ENCODE assay signal across 22 mouse cellular contexts in genomic region chr12:76943046-76943445, GRCm38 (mm10). TPM values are rescaled to one million over a fixed set of nuclear protein-coding genes. Genes with fewer than 3 reads are reported as not detected.
DNase-seq lines count a peak whose midpoint lies in the region; ATAC-seq and TF ChIP-seq lines count a peak whose summit lies in the region.
"Had no signal": no experiment of that assay in that cellular context is flagged by ENCODE, and none has a peak within 500 bp of the region (broad histone marks: within the 10 kb centered on the region; RNA-seq: fewer than 3 reads in every experiment).

No protein-coding gene starts in this region.

- H3K27me3 ChIP-seq in MEL (ENCODE audit: control insufficient read depth in 1 of 2, insufficient read depth in 2 of 2, low read length in 2 of 2): no peaks in the 10 kb centered on the region
- H3K27me3 ChIP-seq in intestine, postnatal 0 days (replicated peaks; ENCODE audit: control insufficient read depth, insufficient read depth, low read length): no peaks in the 10 kb centered on the region
- no peaks in the 10 kb centered on the region for H3K27me3 ChIP-seq in splenic B cell, adult 2 months (ENCODE audit: control insufficient read depth, insufficient read depth, low read length, poor library complexity, severe bottlenecking)
- H3K27me3 ChIP-seq: embryonic facial prominence, embryonic 12.5 days; forebrain, embryonic 12.5 days; midbrain, embryonic 13.5 days had no signal

- H3K4me1 ChIP-seq in MEL (ENCODE audit: control insufficient read depth in 1 of 2, insufficient read depth in 2 of 2, low read length in 2 of 2): peaks cover 13 to 33% of the 10 kb centered on the region in 2 experiments
- H3K4me1 ChIP-seq in intestine, postnatal 0 days (replicated peaks; ENCODE audit: control insufficient read depth, insufficient read depth, low read length): peaks cover 3% of the 10 kb centered on the region
- H3K4me1 ChIP-seq: embryonic facial prominence, embryonic 12.5 days; forebrain, embryonic 12.5 days; hindbrain, embryonic 10.5 days; midbrain, embryonic 13.5 days had no signal

- no peaks in the 10 kb centered on the region for H3K9me3 ChIP-seq in MEL (replicated peaks; ENCODE audit: insufficient read depth, low read length)
- H3K9me3 ChIP-seq in intestine, postnatal 0 days (ENCODE audit: control insufficient read depth): no peaks in the 10 kb centered on the region
- H3K9me3 ChIP-seq: embryonic facial prominence, embryonic 12.5 days; forebrain, embryonic 12.5 days; hindbrain, embryonic 10.5 days; midbrain, embryonic 13.5 days had no signal

- no peak overlapping the region for H3K4me2 ChIP-seq in intestine, postnatal 0 days (replicated peaks; ENCODE audit: low read depth)
- H3K4me2 ChIP-seq: embryonic facial prominence, embryonic 12.5 days; forebrain, embryonic 12.5 days; heart, embryonic 11.5 days; midbrain, embryonic 13.5 days had no signal

- no peak for ATAC-seq in intestine, postnatal 0 days
- ATAC-seq: hindbrain, embryonic 16.5 days; lung, postnatal 0 days; midbrain, embryonic 13.5 days had no signal

- DNase-seq in left cerebral cortex, adult 2 months (ENCODE audit: extremely low spot score in 1 of 2, low spot score in 2 of 2): no peak
- no peak for DNase-seq in left cerebral cortex, postnatal 25 days (ENCODE audit: low spot score in 2 of 2)
- peak; percentile 59 for DNase-seq in MEL (ENCODE audit: low read depth, low spot score)
- DNase-seq in splenic B cell, adult 2 months (ENCODE audit: low read depth, low spot score): peak; percentile 23
- DNase-seq in retina, postnatal 1 day: no peak
- DNase-seq in layer of hippocampus, postnatal 25 days (ENCODE audit: extremely low spot score in 1 of 2, low spot score in 1 of 2): no peak
- DNase-seq: adrenal gland, postnatal 25 days; cerebellum, adult 11 months; cerebellum, postnatal 14 days; kidney, adult 11 months; kidney, postnatal 4 days; thymus, postnatal 14 days had no signal

- TF ChIP-seq POLR2A in MEL (IDR thresholded peaks at IDR 0.05; ENCODE audit: control insufficient read depth in 1 of 2, insufficient read depth in 1 of 2, low read depth in 1 of 2, low read length in 2 of 2, poor library complexity in 1 of 2): no peak

- WGBS in intestine, postnatal 0 days: 67% methylated on average over 3 of the region's 3 CpGs

- no peak overlapping the region for H3K9ac ChIP-seq in MEL (ENCODE audit: control insufficient read depth, low read depth, low read length, poor library complexity, severe bottlenecking)
- H3K9ac ChIP-seq in intestine, postnatal 0 days (ENCODE audit: low read depth, low read length): no peak overlapping the region
- H3K9ac ChIP-seq: embryonic facial prominence, embryonic 12.5 days; forebrain, embryonic 12.5 days; liver, embryonic 14.5 days; midbrain, embryonic 13.5 days had no signal

- H3K79me2 ChIP-seq in MEL (ENCODE audit: control insufficient read depth, insufficient read depth, low read length, poor library complexity): peaks cover 11% of the 10 kb centered on the region

- intact Hi-C loops in left cerebral cortex, adult 2 months (cut with DNase I): no loop called here
- intact Hi-C loops in left cerebral cortex, postnatal 25 days (cut with DNase I): no loop called here

- TF ChIP-seq CTCF in left cerebral cortex, adult 2 months (IDR thresholded peaks at IDR 0.05): no peak
- no peak for TF ChIP-seq CTCF in MEL (IDR thresholded peaks at IDR 0.05 in 2 of 3, conservative IDR thresholded peaks at IDR 0.05 in 1 of 3; ENCODE audit: control insufficient read depth in 1 of 3, insufficient read depth in 1 of 3, low read depth in 2 of 3, low read length in 3 of 3, poor library complexity in 1 of 3, severe bottlenecking in 1 of 3)
- no peak for TF ChIP-seq CTCF in intestine, postnatal 0 days (IDR thresholded peaks at IDR 0.05; ENCODE audit: low read depth)

- no peak for TF ChIP-seq RAD21 in MEL (IDR thresholded peaks at IDR 0.05; ENCODE audit: low read depth, low read length)

- peak in 1 of 2 experiments; percentile 25; a peak in 1 of 4 replicates for TF ChIP-seq EP300 in MEL (IDR thresholded peaks at IDR 0.05; ENCODE audit: low read depth in 1 of 2, low read length in 2 of 2)

- peaks cover 40 to 49% of the 10 kb centered on the region in 2 experiments for H3K36me3 ChIP-seq in MEL (ENCODE audit: control insufficient read depth in 1 of 2, insufficient read depth in 2 of 2, low read length in 2 of 2)
- peaks cover 77% of the 10 kb centered on the region for H3K36me3 ChIP-seq in intestine, postnatal 0 days (ENCODE audit: control insufficient read depth, insufficient read depth)
- H3K36me3 ChIP-seq in splenic B cell, adult 2 months (ENCODE audit: control insufficient read depth, insufficient read depth, low read length, poor library complexity, severe bottlenecking): peaks cover 9% of the 10 kb centered on the region

- H3K27ac ChIP-seq in left cerebral cortex, adult 2 months: peak overlapping the region; percentile 55
- H3K27ac ChIP-seq in MEL (ENCODE audit: control insufficient read depth, low read depth, low read length): peak overlapping the region; percentile 21; the same call in 1 of the 2 replicates
- peak overlapping the region; percentile 30 for H3K27ac ChIP-seq in intestine, postnatal 0 days (ENCODE audit: low read depth, low read length)
- H3K27ac ChIP-seq: embryonic facial prominence, embryonic 12.5 days; forebrain, embryonic 12.5 days; hindbrain, embryonic 10.5 days; liver, embryonic 14.5 days; midbrain, embryonic 13.5 days had no signal

- no peak overlapping the region for H3K4me3 ChIP-seq in left cerebral cortex, adult 2 months
- no peak overlapping the region for H3K4me3 ChIP-seq in MEL (ENCODE audit: control insufficient read depth in 1 of 2, insufficient read depth in 1 of 2, low read depth in 2 of 2, low read length in 2 of 2)
- no peak overlapping the region for H3K4me3 ChIP-seq in intestine, postnatal 0 days (ENCODE audit: low read depth, low read length)
- H3K4me3 ChIP-seq: embryonic facial prominence, embryonic 12.5 days; erythroblast, embryonic 14.5 days; forebrain, embryonic 12.5 days; hindbrain, embryonic 10.5 days; midbrain, embryonic 13.5 days had no signal

TF ChIP-seq in MEL, 35 proteins besides CTCF, POLR2A, EP300 and RAD21:
- TF ChIP-seq MXI1 (IDR thresholded peaks at IDR 0.05; ENCODE audit: low read depth, low read length): no peak
- TF ChIP-seq MAX (IDR thresholded peaks at IDR 0.05; ENCODE audit: low read length): peak; percentile 92
- peak; percentile 77 to 89 for TF ChIP-seq USF2 (IDR thresholded peaks at IDR 0.05; ENCODE audit: borderline replicate concordance in 1 of 2, insufficient read depth in 1 of 2, low read depth in 1 of 2, low read length in 2 of 2)
- TF ChIP-seq USF1 (IDR thresholded peaks at IDR 0.05; ENCODE audit: low read depth, low read length): peak; percentile 97
- no peak for TF ChIP-seq TAL1 (IDR thresholded peaks at IDR 0.05; ENCODE audit: low read length)

RNA-seq across cellular contexts. Expression of gene Max, which starts 19.0 kb away (rescaled TPM):
- 10 to 100 TPM; 79.3 to 81.0 TPM for total RNA-seq in left cerebral cortex, adult 2 months (2021)
- 10 to 100 TPM; 73.5 to 74.7 TPM for total RNA-seq in left cerebral cortex, postnatal 25 days (2021)
- 44.9 and 48.2 TPM in 2 replicates for total RNA-seq in MEL (2012; rRNA removed)
- polyA plus RNA-seq in MEL (2012; ENCODE audit: insufficient read depth in 1 of 2, insufficient read length in 2 of 2, low read depth in 1 of 2, low replicate concordance in 2 of 2, missing spikeins in 1 of 2): 100 to 1,000 TPM; 164 to 356 TPM
- polyA plus RNA-seq in intestine, postnatal 0 days (2015; fragmentation: Nextera tagmentation; extraction: Ambion mirVana): 24.7 and 27.7 TPM in 2 replicates
- 10 to 100 TPM; 63.6 to 71.3 TPM for total RNA-seq in layer of hippocampus, postnatal 25 days (2021)

Comparison
In these comparisons a context has a peak if more than half of its experiments do, and no peak if none do; other contexts are left out.
1. DNase-seq: peak in MEL (single experiment) and splenic B cell, adult 2 months (single experiment); none in left cerebral cortex, adult 2 months (0 of 2), left cerebral cortex, postnatal 25 days (0 of 2), retina, postnatal 1 day (single experiment) and layer of hippocampus, postnatal 25 days (0 of 2).
2. Peak in every context shown above with its lines, with median percentiles within 50 percentile points of each other: H3K27ac ChIP-seq.